Mouse (Mus musculus) heart, adult 18-20 months (tissue): Measurements from ENCODE around the gene Lamc1. TPM values are rescaled to one million over a fixed set of nuclear protein-coding genes. Genes with fewer than 3 reads are reported as not detected.
"Not testable (repeated sequence)": the region's sequence is repeated elsewhere in the genome, so short reads cannot be mapped to it uniquely, and the experiment has no call there.

Experiments
- DNase-seq, 2 experiments: peaks; one replicate each; pipeline ENCODE4 v3.0.0; 2021 to 2022; ENCODE audit warnings: mixed read lengths in 1 of 2
- total RNA-seq, 2 experiments: library from RNA; stranded (reverse); gene quantifications; 2 replicates each; pipeline ENCODE4 v1.2.3; 2021

The Lamc1 gene
- total RNA-seq, 2 experiments from 2014 or later: 83.1 to 94.8 TPM

DNA sequence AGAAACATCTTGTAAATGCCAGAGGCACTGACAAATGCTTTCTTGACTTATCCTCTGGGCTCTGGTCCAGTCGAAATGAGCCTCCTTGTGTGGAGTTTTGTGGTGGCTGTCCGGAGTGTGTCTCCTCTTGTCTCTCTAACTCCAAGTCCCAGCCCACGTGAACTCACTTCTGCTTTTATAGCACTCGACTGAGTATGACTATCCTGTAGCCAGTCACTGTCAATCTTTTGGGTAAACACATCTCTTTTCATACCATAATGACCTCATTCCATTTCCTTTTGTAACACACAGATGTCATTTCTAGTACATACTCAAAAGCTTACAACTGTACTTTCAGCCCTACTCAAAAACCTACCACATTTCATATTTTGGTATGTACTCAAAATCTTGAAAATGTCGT is 33.1 kb downstream of the Lamc1 start:
- peak in 1 of 2 experiments; percentile 46 for DNase-seq

DNA sequence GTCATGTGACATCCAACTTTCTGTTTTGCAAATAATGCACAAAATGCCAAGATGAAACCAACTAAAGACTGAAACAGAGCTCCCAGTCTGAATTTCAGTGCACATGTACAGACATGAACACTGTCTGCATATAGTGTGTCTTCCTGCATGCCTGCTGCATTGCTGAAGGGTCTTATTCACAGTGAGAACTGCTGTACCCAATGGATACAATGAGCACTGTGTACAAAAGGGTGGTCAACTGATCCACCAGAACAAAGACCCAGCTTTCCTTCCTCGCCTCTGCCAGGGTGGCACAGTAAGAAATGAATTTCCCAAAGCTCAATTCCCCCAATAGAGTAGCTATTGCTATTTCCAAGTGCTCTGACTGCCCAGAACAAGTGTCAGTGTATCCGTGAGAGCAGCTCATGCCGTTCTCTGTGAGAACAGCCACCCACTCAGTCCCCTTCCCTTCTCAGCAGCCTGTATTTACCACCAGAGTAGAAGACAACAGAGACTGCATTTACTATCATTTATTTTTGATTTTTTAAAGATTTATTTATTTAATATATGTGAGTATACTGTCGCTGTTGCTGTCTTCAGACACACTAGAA is 34.7 kb downstream of the Lamc1 start:
- DNase-seq: not testable (repeated sequence)

- DNase-seq: no peak
Measured at GRCm38 (mm10) chr1:153296035-153296434, 36.6 kb downstream of the Lamc1 start.

- DNase-seq: no peak
Measured at GRCm38 (mm10) chr1:153292892-153293291, 39.7 kb downstream of the Lamc1 start.

DNA sequence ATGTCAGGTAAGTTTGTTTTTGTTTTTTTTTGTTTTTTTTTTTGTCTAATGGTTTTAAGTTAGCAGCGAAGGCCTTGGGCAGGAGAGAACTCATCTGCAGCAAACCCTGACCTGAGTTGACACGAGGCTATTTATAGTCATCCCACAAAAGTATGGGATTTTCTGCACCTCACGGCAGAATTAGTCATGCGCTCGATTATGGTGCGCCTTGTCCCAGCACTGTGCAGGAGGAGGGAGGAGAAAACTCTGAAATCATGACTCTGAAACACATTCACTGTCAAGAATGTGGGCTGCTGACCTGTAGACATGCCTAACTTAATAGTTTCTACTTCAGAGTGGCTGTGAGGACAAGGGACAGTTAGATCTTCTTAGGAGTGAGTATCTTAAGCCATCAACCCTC is 40.4 kb downstream of the Lamc1 start:
- peak; percentile 59 to 62 for DNase-seq

- no peak for DNase-seq
Measured at GRCm38 (mm10) chr1:153291416-153291815, 41.2 kb downstream of the Lamc1 start.

GRCm38 (mm10) chr1:153288010-153288409 is 44.6 kb downstream of the Lamc1 start:
- no peak for DNase-seq

GRCm38 (mm10) chr1:153287443-153287842 is 45.1 kb downstream of the Lamc1 start:
- DNase-seq: no peak

- DNase-seq: no peak
Measured at GRCm38 (mm10) chr1:153286216-153286615, 46.4 kb downstream of the Lamc1 start.

- no peak for DNase-seq
Measured at GRCm38 (mm10) chr1:153285188-153285587, 47.4 kb downstream of the Lamc1 start.

GRCm38 (mm10) chr1:153282342-153282975 is 50.1 kb downstream of the Lamc1 start:
- peak in 1 of 2 experiments; percentile 49 for DNase-seq

GRCm38 (mm10) chr1:153281483-153281882 is 51.1 kb downstream of the Lamc1 start:
- DNase-seq: no peak

- DNase-seq: peak; percentile 68 to 75
Measured at GRCm38 (mm10) chr1:153280411-153280810, 52.2 kb downstream of the Lamc1 start.

DNA sequence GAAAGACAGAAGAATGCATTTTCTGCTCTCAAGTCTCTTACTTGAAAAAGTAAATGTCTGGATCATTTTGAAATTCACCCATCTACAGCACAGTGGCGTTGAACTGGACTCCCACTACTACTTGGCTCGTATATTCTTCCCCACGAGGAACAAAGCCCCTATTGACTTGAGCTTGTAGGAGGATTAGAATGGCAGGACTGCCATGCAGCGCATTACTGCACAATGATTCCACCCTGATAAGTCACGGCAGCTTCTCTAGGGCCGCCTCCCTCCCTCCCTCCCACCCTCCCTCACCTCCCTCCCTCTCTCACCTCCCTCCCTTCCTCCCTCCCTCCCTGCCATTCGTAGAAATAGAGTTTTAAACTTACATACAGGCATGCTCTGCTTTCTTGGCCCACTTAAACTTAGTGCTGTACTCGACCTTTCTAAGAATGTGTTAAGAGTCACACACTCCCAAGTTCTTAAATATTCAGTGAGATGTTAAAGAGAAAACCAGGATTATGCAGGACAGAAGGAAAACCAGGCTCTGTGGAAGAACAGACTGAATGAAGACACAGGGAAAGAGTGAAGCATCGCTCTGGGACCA is 54.5 kb downstream of the Lamc1 start:
- no peak for DNase-seq

DNA sequence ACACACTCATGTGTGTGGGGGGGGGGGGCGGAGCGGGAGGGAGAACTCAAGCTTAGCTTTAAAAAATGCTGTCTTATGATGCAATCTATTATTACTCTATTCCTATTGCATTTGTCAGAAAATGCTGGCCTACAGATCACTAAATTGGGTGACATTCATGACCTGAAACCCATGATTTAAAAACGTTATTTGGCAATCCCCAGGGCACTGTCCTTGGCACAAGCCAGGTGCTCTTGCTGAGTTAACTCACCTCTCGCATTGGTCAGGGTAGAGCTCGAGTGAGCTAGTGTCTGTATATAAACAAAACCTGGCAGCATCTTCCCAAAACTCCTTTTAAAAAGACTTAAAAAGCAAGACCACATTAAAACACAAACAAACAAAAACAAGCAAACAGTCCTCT is 57.1 kb downstream of the Lamc1 start:
- DNase-seq: no peak

DNA sequence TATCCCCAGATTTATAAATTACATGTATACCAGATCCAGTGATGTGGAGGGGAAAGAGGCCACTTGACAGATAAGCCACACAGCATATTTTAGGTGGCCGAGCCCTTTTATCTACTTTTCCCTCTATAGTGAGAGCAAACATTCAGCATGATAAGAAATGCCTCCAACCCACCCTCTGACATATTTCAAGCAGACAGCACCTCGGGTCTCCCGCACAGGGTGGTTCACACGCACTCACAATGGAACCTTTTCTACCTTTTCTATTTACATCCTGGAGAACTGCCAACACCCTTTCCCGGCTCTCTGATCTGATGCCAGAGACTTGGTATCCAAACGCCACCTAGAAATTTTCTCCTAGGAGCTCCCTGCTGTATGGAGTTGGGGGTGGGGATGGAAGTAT is 58.0 kb downstream of the Lamc1 start:
- no peak for DNase-seq

DNA sequence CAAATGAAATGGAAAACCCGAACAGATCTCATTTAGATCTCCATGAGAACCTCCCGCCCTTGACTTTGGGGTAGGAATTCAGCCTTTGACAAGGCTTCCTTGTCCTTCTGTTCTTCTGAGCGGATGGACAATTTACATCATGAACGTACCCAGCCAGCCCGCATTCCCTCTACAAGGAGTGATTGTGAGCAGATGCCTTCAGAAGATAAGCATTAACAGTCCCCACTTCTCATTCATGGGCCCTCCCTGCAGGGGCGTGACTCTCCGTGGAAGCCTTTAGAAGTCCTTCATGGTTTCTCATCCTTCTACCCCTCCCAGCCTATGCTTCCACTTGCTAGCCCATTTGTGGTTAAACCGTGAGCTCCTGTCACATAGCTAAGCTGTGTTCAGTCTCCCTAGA is 58.9 kb downstream of the Lamc1 start:
- DNase-seq: no peak

DNA sequence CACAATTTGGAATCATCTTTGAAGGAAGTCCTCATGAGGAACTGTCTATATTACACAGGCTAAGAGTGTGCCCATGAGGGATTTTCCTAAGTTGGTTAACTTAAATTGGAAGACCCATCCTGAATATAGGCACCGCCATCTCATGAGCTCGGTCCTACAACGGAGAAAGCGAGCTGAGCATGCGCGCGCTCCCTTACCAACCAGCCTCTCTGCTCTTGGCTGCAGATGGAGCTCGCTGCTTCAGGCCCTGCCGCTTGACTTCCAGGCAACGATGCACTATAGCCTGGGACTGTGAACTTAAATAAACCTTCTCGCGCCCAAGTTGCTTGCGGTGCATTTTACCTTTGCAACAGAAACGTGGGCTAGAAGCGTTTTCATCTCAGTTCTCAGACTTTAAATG is 61.8 kb downstream of the Lamc1 start:
- no peak for DNase-seq

GRCm38 (mm10) chr1:153269681-153270080 is 62.9 kb downstream of the Lamc1 start:
- DNase-seq: no peak

- DNase-seq: no peak
Measured at GRCm38 (mm10) chr1:153268806-153269309, 63.7 kb downstream of the Lamc1 start.

GRCm38 (mm10) chr1:153268306-153268705 is 64.3 kb downstream of the Lamc1 start:
- no peak for DNase-seq

DNA sequence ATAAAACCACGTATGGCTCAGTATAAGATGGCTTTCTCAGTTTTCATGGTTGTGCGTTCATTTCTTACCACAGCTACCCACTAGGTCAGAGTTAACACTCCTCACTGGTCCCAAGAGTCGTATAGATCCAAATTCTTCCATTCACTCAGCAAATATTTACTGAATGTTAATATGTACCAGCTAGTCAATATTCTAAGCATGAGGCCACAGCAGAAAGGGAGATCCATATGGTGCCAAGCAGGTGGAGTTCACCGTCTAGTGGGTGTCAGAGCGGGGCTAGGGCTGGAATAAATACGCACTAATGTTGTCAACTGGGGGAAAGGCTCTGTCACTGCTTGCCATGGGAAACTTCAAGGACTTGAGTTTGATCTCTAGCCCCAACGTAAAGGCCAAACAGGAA is 64.9 kb downstream of the Lamc1 start:
- no peak for DNase-seq

DNA sequence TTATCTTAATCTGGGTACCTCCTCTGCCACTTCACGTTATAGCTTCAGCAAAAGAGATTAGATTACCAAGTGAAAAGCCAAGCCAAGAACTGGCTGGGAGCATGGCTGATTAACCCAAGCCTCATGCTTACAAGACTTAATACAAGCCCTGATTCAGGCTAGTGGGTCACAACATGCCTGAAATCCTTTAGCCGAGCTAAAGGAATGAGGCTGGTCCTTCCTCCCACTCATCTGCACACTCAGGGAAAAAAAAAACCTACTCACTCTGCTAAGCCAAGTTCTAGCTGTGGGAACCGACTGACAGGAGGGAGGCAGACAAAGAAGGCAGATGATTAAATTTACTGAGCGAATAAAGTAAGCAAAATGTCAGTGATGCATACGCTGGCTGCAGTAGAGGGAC is 65.7 kb downstream of the Lamc1 start:
- DNase-seq: peak in 1 of 2 experiments; percentile 24

DNA sequence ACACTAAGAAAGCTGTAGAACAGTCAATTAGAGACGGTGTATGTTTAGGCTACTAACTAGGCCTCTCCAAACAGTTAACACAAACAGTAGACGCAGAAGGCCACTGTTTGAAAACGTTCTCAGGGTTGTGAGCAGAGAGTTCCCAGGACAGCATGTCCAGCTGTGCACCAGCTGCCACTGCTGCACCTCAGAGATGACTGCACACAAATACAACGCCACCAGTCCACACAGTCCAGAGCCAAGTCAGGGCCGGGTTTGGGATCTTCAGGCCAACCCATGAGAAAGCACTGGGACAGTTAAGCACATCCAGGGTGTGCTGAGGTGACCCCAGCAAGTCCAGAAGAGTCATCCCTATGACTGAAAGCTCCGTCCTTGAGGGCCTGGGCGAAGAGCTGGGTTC is 67.0 kb downstream of the Lamc1 start:
- DNase-seq: peak; percentile 65 to 77
